In genomic region chr19:55955126-55955525, GRCm38 (mm10) we compare ENCODE assay signal across 26 mouse cellular contexts.
"Had no signal": no experiment of that assay in that cellular context is flagged by ENCODE, and none has a peak within 500 bp of the region (broad histone marks: within the 10 kb centered on the region; RNA-seq: fewer than 3 reads in every experiment).

No protein-coding gene starts in this region.

- H3K27me3 ChIP-seq: heart, embryonic 13.5 days; heart, embryonic 15.5 days; hindbrain, embryonic 13.5 days; hindbrain, embryonic 15.5 days; kidney, embryonic 15.5 days; limb, embryonic 13.5 days; limb, embryonic 15.5 days had no signal

- DNase-seq: gastrocnemius, adult 2 months; gastrocnemius, postnatal 10 days; gastrocnemius, postnatal 25 days; heart, adult 11 months; heart, adult 2 months; heart, postnatal 14 days; heart, postnatal 36 days; kidney, adult 11 months; kidney, adult 2 months; kidney, adult 9 months; kidney, postnatal 14 days; kidney, postnatal 36 days; layer of hippocampus, adult 9-11 months; layer of hippocampus, postnatal 36 days; left cerebral cortex, postnatal 4 days had no signal

- H3K9me3 ChIP-seq: hindbrain, embryonic 15.5 days; kidney, embryonic 15.5 days; limb, embryonic 15.5 days had no signal

- H3K36me3 ChIP-seq: heart, embryonic 13.5 days; heart, embryonic 15.5 days; hindbrain, embryonic 13.5 days; hindbrain, embryonic 15.5 days; kidney, embryonic 15.5 days; limb, embryonic 13.5 days; limb, embryonic 15.5 days; liver, embryonic 12.5 days had no signal

- H3K4me3 ChIP-seq: gastrocnemius, adult 2 months; heart, adult 2 months; heart, embryonic 13.5 days; heart, embryonic 15.5 days; hindbrain, embryonic 13.5 days; hindbrain, embryonic 15.5 days; kidney, embryonic 15.5 days; limb, embryonic 13.5 days; limb, embryonic 15.5 days; liver, embryonic 12.5 days had no signal

- H3K27ac ChIP-seq: gastrocnemius, adult 2 months; heart, adult 2 months; heart, embryonic 13.5 days; heart, embryonic 15.5 days; hindbrain, embryonic 13.5 days; hindbrain, embryonic 15.5 days; hindbrain, postnatal 0 days; kidney, embryonic 15.5 days; kidney, postnatal 0 days; limb, embryonic 13.5 days; limb, embryonic 15.5 days; liver, embryonic 12.5 days; liver, embryonic 14.5 days had no signal
